Comparison of ENCODE assay signal across 20 mouse cellular contexts in genomic region chr17:88641836-88642235, GRCm38 (mm10). TPM values are rescaled to one million over a fixed set of nuclear protein-coding genes. Genes with fewer than 3 reads are reported as not detected.
DNase-seq lines count a peak whose midpoint lies in the region; ATAC-seq and TF ChIP-seq lines count a peak whose summit lies in the region.
"Had no signal": no experiment of that assay in that cellular context is flagged by ENCODE, and none has a peak within 500 bp of the region (broad histone marks: within the 10 kb centered on the region; RNA-seq: fewer than 3 reads in every experiment).

No protein-coding gene starts in this region.

- H3K9me3 ChIP-seq in forebrain, embryonic 11.5 days (ENCODE audit: control insufficient read depth, low read length) = no peaks in the 10 kb centered on the region
- no peaks in the 10 kb centered on the region for H3K9me3 ChIP-seq in forebrain, embryonic 14.5 days (replicated peaks; ENCODE audit: control insufficient read depth, low read length)
- no peaks in the 10 kb centered on the region for H3K9me3 ChIP-seq in intestine, embryonic 14.5 days (ENCODE audit: control insufficient read depth, low read length)
- H3K9me3 ChIP-seq in intestine, postnatal 0 days (ENCODE audit: control insufficient read depth) = no peaks in the 10 kb centered on the region
- no peaks in the 10 kb centered on the region for H3K9me3 ChIP-seq in midbrain, embryonic 11.5 days (ENCODE audit: control insufficient read depth, low read length)
- H3K9me3 ChIP-seq in midbrain, embryonic 14.5 days (ENCODE audit: control insufficient read depth, low read length) = no peaks in the 10 kb centered on the region
- H3K9me3 ChIP-seq: embryonic facial prominence, embryonic 13.5 days; forebrain, embryonic 12.5 days; forebrain, embryonic 15.5 days had no signal

- no peak for ATAC-seq in forebrain, embryonic 11.5 days (replicated peaks; ENCODE audit: low FRiP score)
- no peak for ATAC-seq in forebrain, embryonic 14.5 days
- ATAC-seq in intestine, embryonic 14.5 days (replicated peaks; ENCODE audit: low FRiP score, low TSS enrichment, low read depth) = no peak
- no peak for ATAC-seq in intestine, postnatal 0 days
- ATAC-seq in midbrain, embryonic 11.5 days (ENCODE audit: low FRiP score) = no peak
- ATAC-seq in midbrain, embryonic 14.5 days (ENCODE audit: low FRiP score, low TSS enrichment) = no peak

- no peaks in the 10 kb centered on the region for H3K36me3 ChIP-seq in forebrain, embryonic 11.5 days (ENCODE audit: control insufficient read depth, insufficient read depth, low read length)
- no peaks in the 10 kb centered on the region for H3K36me3 ChIP-seq in forebrain, embryonic 14.5 days (ENCODE audit: control insufficient read depth, insufficient read depth, low read length)
- H3K36me3 ChIP-seq in intestine, embryonic 14.5 days (ENCODE audit: control insufficient read depth, insufficient read depth, low read length) = peaks cover 27% of the 10 kb centered on the region
- peaks cover 9% of the 10 kb centered on the region; the same call in 1 of the 2 replicates for H3K36me3 ChIP-seq in intestine, postnatal 0 days (ENCODE audit: control insufficient read depth, insufficient read depth)
- H3K36me3 ChIP-seq in midbrain, embryonic 11.5 days (ENCODE audit: control insufficient read depth, insufficient read depth, low read length) = no peaks in the 10 kb centered on the region
- H3K36me3 ChIP-seq in midbrain, embryonic 14.5 days (ENCODE audit: control insufficient read depth, insufficient read depth, low read length) = no peaks in the 10 kb centered on the region
- H3K36me3 ChIP-seq: forebrain, embryonic 12.5 days; forebrain, embryonic 15.5 days had no signal

- no peak overlapping the region for H3K4me3 ChIP-seq in forebrain, embryonic 11.5 days (ENCODE audit: low read depth, low read length)
- H3K4me3 ChIP-seq in forebrain, embryonic 14.5 days (ENCODE audit: low read depth, low read length) = no peak overlapping the region
- no peak overlapping the region for H3K4me3 ChIP-seq in intestine, embryonic 14.5 days (ENCODE audit: low read depth, low read length)
- no peak overlapping the region for H3K4me3 ChIP-seq in intestine, postnatal 0 days (ENCODE audit: low read depth, low read length)
- no peak overlapping the region for H3K4me3 ChIP-seq in midbrain, embryonic 11.5 days (ENCODE audit: low read depth, low read length)
- H3K4me3 ChIP-seq in midbrain, embryonic 14.5 days (replicated peaks; ENCODE audit: low read depth, low read length) = no peak overlapping the region
- H3K4me3 ChIP-seq: embryonic facial prominence, embryonic 13.5 days; forebrain, embryonic 12.5 days; forebrain, embryonic 15.5 days had no signal

- H3K4me1 ChIP-seq in forebrain, embryonic 11.5 days (replicated peaks; ENCODE audit: control insufficient read depth, insufficient read depth, low read length) = no peaks in the 10 kb centered on the region
- H3K4me1 ChIP-seq in forebrain, embryonic 14.5 days (ENCODE audit: control insufficient read depth, insufficient read depth, low read length) = no peaks in the 10 kb centered on the region
- no peaks in the 10 kb centered on the region for H3K4me1 ChIP-seq in intestine, embryonic 14.5 days (replicated peaks; ENCODE audit: control insufficient read depth, insufficient read depth, low read length)
- H3K4me1 ChIP-seq in intestine, postnatal 0 days (replicated peaks; ENCODE audit: control insufficient read depth, insufficient read depth, low read length) = no peaks in the 10 kb centered on the region
- no peaks in the 10 kb centered on the region for H3K4me1 ChIP-seq in midbrain, embryonic 11.5 days (ENCODE audit: control insufficient read depth, insufficient read depth, low read length)
- no peaks in the 10 kb centered on the region for H3K4me1 ChIP-seq in midbrain, embryonic 14.5 days (ENCODE audit: control insufficient read depth, insufficient read depth, low read length)
- H3K4me1 ChIP-seq: forebrain, embryonic 12.5 days had no signal

- H3K27me3 ChIP-seq in forebrain, embryonic 11.5 days (ENCODE audit: control insufficient read depth, insufficient read depth, low read length) = no peaks in the 10 kb centered on the region
- no peaks in the 10 kb centered on the region for H3K27me3 ChIP-seq in forebrain, embryonic 14.5 days (replicated peaks; ENCODE audit: control insufficient read depth, insufficient read depth, low read length)
- no peaks in the 10 kb centered on the region for H3K27me3 ChIP-seq in intestine, embryonic 14.5 days (replicated peaks; ENCODE audit: control insufficient read depth, insufficient read depth, low read length)
- H3K27me3 ChIP-seq in intestine, postnatal 0 days (replicated peaks; ENCODE audit: control insufficient read depth, insufficient read depth, low read length) = no peaks in the 10 kb centered on the region
- no peaks in the 10 kb centered on the region for H3K27me3 ChIP-seq in midbrain, embryonic 11.5 days (ENCODE audit: control insufficient read depth, insufficient read depth, low read length)
- no peaks in the 10 kb centered on the region for H3K27me3 ChIP-seq in midbrain, embryonic 14.5 days (ENCODE audit: control insufficient read depth, insufficient read depth, low read length)
- H3K27me3 ChIP-seq: embryonic facial prominence, embryonic 13.5 days; forebrain, embryonic 12.5 days; forebrain, embryonic 15.5 days had no signal

- peak; percentile 48 for DNase-seq in forebrain, embryonic 11.5 days (ENCODE audit: low spot score)
- no peak for DNase-seq in forebrain, embryonic 14.5 days (ENCODE audit: low spot score)
- DNase-seq in intestine, embryonic 14.5 days (ENCODE audit: low spot score) = peak; percentile 50
- peak; percentile 60 for DNase-seq in midbrain, embryonic 11.5 days (ENCODE audit: low spot score, missing footprints)
- no peak for DNase-seq in midbrain, embryonic 14.5 days
- DNase-seq in R1 (ENCODE audit: low read depth, low spot score) = peak; percentile 34
- DNase-seq in frontal cortex, postnatal 25 days (ENCODE audit: low spot score in 2 of 2) = no peak
- DNase-seq: adrenal gland, adult 8-10 months; adrenal gland, postnatal 14 days; adrenal gland, postnatal 36 days; cerebellum, adult 11-12 months; cerebellum, postnatal 10 days; cerebellum, postnatal 25 days; forebrain, postnatal 0 days had no signal

- no peak overlapping the region for H3K4me2 ChIP-seq in forebrain, embryonic 11.5 days (ENCODE audit: low read depth, low read length, severe bottlenecking)
- H3K4me2 ChIP-seq in forebrain, embryonic 14.5 days (ENCODE audit: low read length) = no peak overlapping the region
- H3K4me2 ChIP-seq in intestine, embryonic 14.5 days (ENCODE audit: low read length) = no peak overlapping the region
- no peak overlapping the region for H3K4me2 ChIP-seq in intestine, postnatal 0 days (replicated peaks; ENCODE audit: low read depth)
- no peak overlapping the region for H3K4me2 ChIP-seq in midbrain, embryonic 11.5 days
- no peak overlapping the region for H3K4me2 ChIP-seq in midbrain, embryonic 14.5 days (ENCODE audit: low read length)
- H3K4me2 ChIP-seq: embryonic facial prominence, embryonic 13.5 days; forebrain, embryonic 12.5 days; forebrain, embryonic 15.5 days had no signal

- no peak for TF ChIP-seq CTCF in intestine, postnatal 0 days (IDR thresholded peaks at IDR 0.05; ENCODE audit: low read depth)

- no peak overlapping the region for H3K9ac ChIP-seq in forebrain, embryonic 11.5 days (ENCODE audit: low read length)
- H3K9ac ChIP-seq in forebrain, embryonic 14.5 days (ENCODE audit: low read length) = no peak overlapping the region
- no peak overlapping the region for H3K9ac ChIP-seq in intestine, embryonic 14.5 days (ENCODE audit: low read length)
- no peak overlapping the region for H3K9ac ChIP-seq in intestine, postnatal 0 days (ENCODE audit: low read depth, low read length)
- no peak overlapping the region for H3K9ac ChIP-seq in midbrain, embryonic 11.5 days (ENCODE audit: low read length)
- no peak overlapping the region for H3K9ac ChIP-seq in midbrain, embryonic 14.5 days (replicated peaks; ENCODE audit: low read length)
- H3K9ac ChIP-seq: embryonic facial prominence, embryonic 13.5 days; forebrain, embryonic 12.5 days; forebrain, embryonic 15.5 days; forebrain, postnatal 0 days had no signal

- no peak overlapping the region for H3K27ac ChIP-seq in forebrain, embryonic 11.5 days (ENCODE audit: low read depth, low read length)
- H3K27ac ChIP-seq in forebrain, embryonic 14.5 days (ENCODE audit: low read depth, low read length) = no peak overlapping the region
- H3K27ac ChIP-seq in intestine, embryonic 14.5 days (ENCODE audit: low read depth) = no peak overlapping the region
- no peak overlapping the region for H3K27ac ChIP-seq in intestine, postnatal 0 days (ENCODE audit: low read depth, low read length)
- H3K27ac ChIP-seq in midbrain, embryonic 11.5 days (ENCODE audit: low read depth, low read length) = no peak overlapping the region
- H3K27ac ChIP-seq in midbrain, embryonic 14.5 days (replicated peaks; ENCODE audit: low read depth, low read length) = no peak overlapping the region
- H3K27ac ChIP-seq: embryonic facial prominence, embryonic 13.5 days; forebrain, embryonic 12.5 days; forebrain, embryonic 15.5 days had no signal

- WGBS in forebrain, embryonic 11.5 days = 89% methylated on average over 8 of the region's 8 CpGs
- 89% methylated on average over 8 of the region's 8 CpGs for WGBS in forebrain, embryonic 14.5 days
- WGBS in intestine, embryonic 14.5 days = 86% methylated on average over 8 of the region's 8 CpGs
- 88% methylated on average over 8 of the region's 8 CpGs for WGBS in intestine, postnatal 0 days
- 89% methylated on average over 8 of the region's 8 CpGs for WGBS in midbrain, embryonic 11.5 days
- WGBS in midbrain, embryonic 14.5 days = 92% methylated on average over 8 of the region's 8 CpGs

RNA-seq across cellular contexts. Expression of gene Gtf2a1l, which starts 26.6 kb away (rescaled TPM):
- 0.36 TPM in 1 of 2 replicates, not detected in the other for polyA plus RNA-seq in forebrain, embryonic 11.5 days (2014; fragmentation: Nextera tagmentation; extraction: Ambion mirVana)
- polyA plus RNA-seq in forebrain, embryonic 14.5 days (2014; fragmentation: Nextera tagmentation; extraction: Ambion mirVana) = 0.17 TPM in 1 of 2 replicates, not detected in the other
- polyA plus RNA-seq in intestine, embryonic 14.5 days (2014; fragmentation: Nextera tagmentation; extraction: Ambion mirVana) = 0.50 and 0.92 TPM in 2 replicates
- polyA plus RNA-seq in intestine, postnatal 0 days (2015; fragmentation: Nextera tagmentation; extraction: Ambion mirVana) = not detected in 2 replicates
- 0.33 TPM in 1 of 2 replicates, not detected in the other for polyA plus RNA-seq in midbrain, embryonic 11.5 days (2014; fragmentation: Nextera tagmentation; extraction: Ambion mirVana)
- 0.22 TPM in 1 of 2 replicates, not detected in the other for polyA plus RNA-seq in midbrain, embryonic 14.5 days (2014; fragmentation: Nextera tagmentation; extraction: Ambion mirVana)
- polyA plus RNA-seq: C2C12; embryonic facial prominence, embryonic 11.5 days; forebrain, embryonic 12.5 days; forebrain, embryonic 15.5 days had no signal

RNA-seq across cellular contexts. Expression of gene Ston1, which starts 44.4 kb away (rescaled TPM):
- 3.4 and 4.9 TPM in 2 replicates for polyA plus RNA-seq in forebrain, embryonic 11.5 days (2014; fragmentation: Nextera tagmentation; extraction: Ambion mirVana)
- polyA plus RNA-seq in forebrain, embryonic 14.5 days (2014; fragmentation: Nextera tagmentation; extraction: Ambion mirVana) = 2.4 and 2.8 TPM in 2 replicates
- 9.9 and 10.7 TPM in 2 replicates for polyA plus RNA-seq in intestine, embryonic 14.5 days (2014; fragmentation: Nextera tagmentation; extraction: Ambion mirVana)
- 3.7 and 3.9 TPM in 2 replicates for polyA plus RNA-seq in intestine, postnatal 0 days (2015; fragmentation: Nextera tagmentation; extraction: Ambion mirVana)
- polyA plus RNA-seq in midbrain, embryonic 11.5 days (2014; fragmentation: Nextera tagmentation; extraction: Ambion mirVana) = 2.7 and 2.9 TPM in 2 replicates
- 1.3 and 1.4 TPM in 2 replicates for polyA plus RNA-seq in midbrain, embryonic 14.5 days (2014; fragmentation: Nextera tagmentation; extraction: Ambion mirVana)

Comparison
In these comparisons a context has a peak if more than half of its experiments do, and no peak if none do; other contexts are left out.
1. DNase-seq: peak in forebrain, embryonic 11.5 days (single experiment), intestine, embryonic 14.5 days (single experiment), midbrain, embryonic 11.5 days (single experiment) and R1 (single experiment); none in forebrain, embryonic 14.5 days (single experiment), midbrain, embryonic 14.5 days (single experiment) and frontal cortex, postnatal 25 days (0 of 2).